Mouse (Mus musculus) adipocyte (in vitro differentiated cells): ENCODE data around the gene Prl7a2.

Experiments used
- DNase-seq: peaks from one replicate; pipeline ENCODE4 v3.0.0-alpha.2; 2016; ENCODE audit warnings: low spot score

Gene Prl7a2

DNA sequence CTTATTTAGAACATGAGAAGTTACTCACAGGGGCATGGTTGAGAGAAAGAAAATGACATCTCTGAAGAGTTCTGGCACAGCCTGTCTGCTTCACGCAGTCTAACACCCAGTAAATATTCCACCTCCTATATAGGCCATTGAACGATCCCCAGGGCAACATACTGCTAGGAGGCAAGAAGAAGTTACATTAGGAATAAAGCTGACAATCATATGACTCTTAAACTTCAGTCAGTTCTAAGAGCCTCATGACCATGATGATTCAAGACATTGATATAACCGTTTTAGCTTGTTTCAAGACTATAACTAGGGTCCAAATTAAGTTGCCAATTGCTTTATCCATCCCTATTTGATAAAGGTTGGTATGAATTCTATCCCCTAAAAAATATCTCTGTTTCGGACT is at the start of gene Prl7a2:
Prl7a2 (minus strand) TSS at position 101 of the 400 bp plus-strand sequence.
- DNase-seq = no peak

DNA sequence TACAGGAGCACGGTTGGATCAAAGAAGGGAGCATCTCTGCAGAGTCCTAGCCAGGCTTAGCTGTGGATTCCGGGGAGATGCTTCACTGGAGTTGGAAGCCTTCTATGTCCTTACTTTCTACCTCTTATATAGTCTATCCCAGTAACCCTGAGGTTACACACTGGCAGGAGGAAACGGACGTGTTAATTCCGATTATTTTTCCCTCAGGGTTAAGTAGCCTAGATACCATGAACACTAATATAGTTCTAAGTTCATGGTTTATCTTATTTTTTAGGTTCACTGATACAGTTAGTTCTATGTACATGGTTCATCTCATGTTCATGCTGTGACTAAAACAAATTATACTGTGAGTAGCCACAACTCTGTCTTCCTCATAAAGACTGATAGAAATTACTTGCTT is 48.8 kb upstream of the Prl7a2 start, which contains the start of gene Prl7d1:
Prl7d1 (minus strand) TSS at position 101 of the 400 bp plus-strand sequence.
- no peak for DNase-seq

DNA sequence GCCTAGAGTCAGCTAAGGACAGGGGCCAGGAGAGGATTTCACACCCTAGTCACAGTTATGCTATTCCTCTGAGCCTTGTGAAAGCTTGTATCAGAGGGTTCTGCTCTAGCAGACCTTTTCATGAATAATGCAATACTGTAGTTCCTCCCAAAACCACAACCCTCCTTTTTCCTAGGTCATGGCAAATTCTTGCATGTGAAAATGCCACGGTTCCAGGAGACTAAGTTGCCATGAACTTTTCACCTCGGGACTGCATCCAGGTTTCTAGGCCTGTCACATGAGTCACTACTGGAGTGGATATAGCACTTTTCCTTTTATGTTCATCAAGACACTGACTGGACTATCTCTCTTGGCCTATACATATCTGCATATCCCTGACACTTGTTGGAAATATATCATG is 38.7 kb upstream of the Prl7a2 start:
- DNase-seq = peak; percentile 58

DNA sequence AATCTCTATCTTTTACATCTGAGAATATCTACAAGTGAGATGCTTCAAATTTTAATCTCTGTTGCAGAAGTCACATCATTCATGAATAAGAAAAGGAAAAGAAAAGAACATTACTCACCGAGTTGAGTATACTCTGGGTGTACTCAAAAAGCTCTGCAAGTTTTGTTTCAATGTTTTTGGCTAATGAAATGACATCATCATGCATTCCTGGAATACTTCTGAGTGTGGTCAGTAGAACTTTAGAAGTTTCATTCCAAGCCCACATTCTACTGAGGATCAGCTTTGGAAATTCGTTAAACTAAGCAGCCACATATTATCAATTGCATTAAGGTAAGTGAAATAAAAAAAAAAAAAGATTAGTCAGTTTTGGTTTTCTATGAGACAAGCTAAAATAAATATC is 7.1 kb downstream of the Prl7a2 start:
- DNase-seq = no peak

DNA sequence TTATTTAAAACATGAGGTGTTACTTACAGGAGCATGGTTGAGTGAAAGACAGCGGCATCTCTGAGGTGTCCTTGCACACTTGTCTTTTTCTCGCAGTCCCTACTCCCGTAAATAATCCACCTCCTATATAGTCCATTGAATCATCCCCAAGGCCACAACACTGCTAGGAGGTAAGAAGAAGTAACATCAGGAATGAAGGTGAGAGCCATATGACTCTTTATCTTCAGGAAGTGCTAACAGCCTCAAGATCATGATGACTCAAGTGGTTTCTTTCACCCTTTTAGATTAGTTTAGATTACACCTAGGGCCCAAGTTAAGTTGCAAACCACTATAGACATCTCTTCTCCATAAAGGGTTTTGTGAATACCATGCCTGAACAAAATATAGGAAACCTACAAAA is 25.4 kb downstream of the Prl7a2 start, which contains the start of gene Prl7a1:
Prl7a1 (minus strand) TSS at position 101 of the 400 bp plus-strand sequence.
- no peak for DNase-seq

DNA sequence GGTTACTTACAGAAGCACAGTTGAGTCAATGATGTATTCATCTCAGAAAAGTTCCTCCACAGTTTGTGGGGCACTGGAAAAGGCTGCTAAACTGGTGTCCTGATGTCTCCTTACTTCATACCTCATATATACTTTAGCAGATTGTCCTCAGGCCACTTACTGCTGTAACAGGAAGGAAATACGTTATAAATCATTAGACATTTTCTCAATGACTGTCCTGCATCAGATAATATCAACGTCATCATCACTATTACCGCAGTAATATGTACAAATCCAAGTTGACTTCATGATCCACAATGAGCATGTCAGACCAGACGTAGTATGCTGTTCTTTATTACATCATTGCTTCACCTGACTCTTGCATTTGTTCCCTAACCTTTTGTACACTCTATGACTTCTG is 57.4 kb downstream of the Prl7a2 start, which contains the start of gene Prl7b1:
Prl7b1 (minus strand) TSS at position 101 of the 400 bp plus-strand sequence.
- DNase-seq = no peak
